Mouse (Mus musculus): ENCODE measurements around the gene Ccr7. TPM values are rescaled to one million over a fixed set of nuclear protein-coding genes. Genes with fewer than 3 reads are reported as not detected.

Ccr7 gene
- polyA plus RNA-seq, 1 experiment from 2014 or later: 0.40 TPM

DNA sequence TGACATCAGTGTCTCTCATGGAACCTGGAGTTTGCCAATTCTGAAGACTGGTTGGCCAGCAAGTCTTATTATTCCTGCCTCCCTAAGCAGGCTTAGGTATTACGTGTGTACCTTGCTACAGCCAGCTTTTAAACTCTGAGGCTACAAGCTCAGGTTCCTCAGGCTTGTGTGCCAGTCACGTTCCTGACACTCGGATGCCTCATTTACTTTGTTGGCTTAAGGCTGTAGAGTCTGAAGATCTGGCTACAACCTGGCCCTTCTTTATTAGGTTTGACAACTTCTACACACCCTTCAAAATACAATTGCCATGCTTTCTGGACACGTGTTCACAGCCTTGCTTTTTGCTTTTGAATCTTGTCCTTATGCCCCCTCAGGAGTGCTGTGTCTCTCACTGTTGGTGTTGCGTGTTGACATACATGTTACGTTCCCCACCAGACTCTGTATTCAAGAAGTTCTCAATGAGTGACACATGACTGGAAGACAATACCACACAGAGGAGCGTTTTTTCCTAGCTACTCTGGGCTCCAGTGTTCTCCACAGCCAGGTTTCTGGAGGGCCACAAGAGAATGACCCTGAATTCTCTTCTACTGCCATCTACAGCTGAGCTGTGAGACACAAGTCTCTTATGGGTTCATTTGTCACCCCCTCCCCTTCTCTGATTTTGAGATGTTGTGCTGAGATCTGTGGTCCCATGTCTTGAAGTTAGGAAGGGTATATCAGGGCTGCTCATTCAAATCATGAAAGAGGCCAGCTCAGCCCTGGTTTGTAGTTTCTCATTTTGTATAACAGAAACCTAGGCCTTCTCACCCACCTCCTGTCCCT, 2.3 kb downstream of the Ccr7 start:
- H3K9ac ChIP-seq (replicated peaks): no peak overlapping the region
- H3K27me3 ChIP-seq: 0 out of 2 replicates have a peak, but pooled peaks cover 9% of the 10 kb centered on the region
- H3K4me3 ChIP-seq (replicated peaks): no peak overlapping the region
- H3K36me3 ChIP-seq: no peaks in the 10 kb centered on the region
- H3K9me3 ChIP-seq: no peaks in the 10 kb centered on the region
- H3K27ac ChIP-seq: no peak overlapping the region
- 82% methylated on average over 7 of the region's 7 CpGs for WGBS
- no peak overlapping the region for H3K4me2 ChIP-seq
- H3K4me1 ChIP-seq (replicated peaks): peaks cover 33% of the 10 kb centered on the region
- no peak for ATAC-seq (ENCODE audit: insufficient number of reproducible peaks, insufficient read depth, low FRiP score, low TSS enrichment, low read depth)

DNA sequence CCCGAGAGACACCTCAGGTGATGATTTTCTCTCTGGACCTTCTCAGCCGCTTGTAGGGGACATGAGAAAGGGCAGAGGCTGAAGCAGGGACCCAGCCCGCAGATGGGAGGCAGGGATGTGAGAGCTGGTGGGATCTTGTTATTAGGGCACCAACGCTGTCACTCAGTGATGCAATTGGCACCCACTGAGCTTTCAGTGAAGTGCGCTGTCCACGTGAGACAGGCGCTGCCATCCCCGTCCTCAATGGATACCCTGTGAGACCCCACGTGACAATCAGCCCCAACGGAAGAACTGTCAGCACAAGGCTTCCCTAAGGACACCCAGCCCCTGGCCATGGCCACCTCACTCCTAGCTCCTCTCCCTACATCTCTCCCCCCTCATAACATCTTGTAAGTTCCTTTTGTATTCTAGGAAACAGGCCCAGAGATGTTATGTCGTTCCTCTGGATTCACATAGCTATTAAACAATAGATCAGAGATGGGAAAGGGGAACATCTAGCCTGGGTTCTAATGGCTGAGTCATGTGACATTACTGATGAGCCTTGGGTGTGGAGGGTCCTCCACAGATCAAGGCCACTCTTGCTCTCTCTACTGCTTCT, 3.4 kb downstream of the Ccr7 start:
- H3K4me1 ChIP-seq (replicated peaks): peaks cover 44% of the 10 kb centered on the region
- no peak for ATAC-seq (ENCODE audit: insufficient number of reproducible peaks, insufficient read depth, low FRiP score, low TSS enrichment, low read depth)
- no peak overlapping the region for H3K4me3 ChIP-seq (replicated peaks)
- no peak overlapping the region for H3K4me2 ChIP-seq
- H3K9ac ChIP-seq (replicated peaks): no peak overlapping the region
- H3K27me3 ChIP-seq: 0 out of 2 replicates have a peak, but pooled peaks cover 9% of the 10 kb centered on the region
- no peaks in the 10 kb centered on the region for H3K36me3 ChIP-seq
- no peaks in the 10 kb centered on the region for H3K9me3 ChIP-seq
- no peak overlapping the region for H3K27ac ChIP-seq
- 63% methylated on average over 11 of the region's 11 CpGs for WGBS

GRCm38 (mm10) chr11:99150889-99151288, 4.0 kb downstream of the Ccr7 start:
- Histone ChIP-seq H3K4me3 (replicated peaks) (no peak overlapping the region), H3K27ac (no peak overlapping the region), H3K36me3 (no peaks in the 10 kb centered on the region), H3K9ac (replicated peaks) (no peak overlapping the region), H3K9me3 (no peaks in the 10 kb centered on the region), H3K4me2 (no peak overlapping the region), H3K27me3 (0 out of 2 replicates have a peak, but pooled peaks cover 9% of the 10 kb centered on the region), H3K4me1 (replicated peaks) (peaks cover 44% of the 10 kb centered on the region)
- 51% methylated on average over 7 of the region's 7 CpGs for WGBS
- ATAC-seq (ENCODE audit: insufficient number of reproducible peaks, insufficient read depth, low FRiP score, low TSS enrichment, low read depth): no peak

DNA sequence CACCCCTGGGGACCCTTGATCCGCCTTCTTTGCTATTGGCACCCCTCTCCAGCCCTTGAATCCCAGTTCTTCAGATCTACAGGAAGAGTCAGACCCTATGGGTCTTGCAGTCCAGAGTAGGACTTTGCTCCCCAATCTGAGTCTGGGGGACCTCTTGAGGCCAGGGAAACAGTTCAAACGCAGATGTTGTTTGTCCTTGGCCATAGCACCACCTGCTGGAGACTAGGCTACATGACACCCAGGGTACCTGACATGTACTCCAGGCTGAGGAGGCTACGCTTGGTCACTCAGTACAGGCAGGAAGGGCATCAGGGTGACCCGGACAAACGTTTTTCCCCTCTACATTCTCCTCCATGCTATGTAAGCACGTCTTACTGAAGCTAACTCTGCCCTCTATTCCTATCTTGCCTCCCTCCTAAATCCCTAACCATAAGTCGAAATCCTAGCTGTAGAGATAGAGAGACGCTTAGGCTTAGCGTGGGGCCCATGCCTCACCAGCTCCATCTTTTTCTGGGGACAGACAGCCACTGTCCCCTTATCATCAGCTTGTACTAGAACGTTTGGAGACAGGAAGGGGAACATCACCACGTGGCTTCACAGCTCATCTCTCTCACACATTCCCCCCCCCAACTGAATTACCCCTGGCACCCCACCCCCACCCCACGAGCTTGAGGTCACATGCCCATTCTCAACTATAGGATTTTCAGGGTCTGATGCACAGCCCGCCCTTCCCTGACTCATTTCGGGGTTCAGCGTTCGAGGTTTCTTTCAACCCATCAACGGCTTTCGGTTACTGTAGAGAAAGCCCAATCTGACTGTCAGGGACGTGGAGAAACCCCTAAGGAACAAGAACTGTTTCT, 4.7 kb downstream of the Ccr7 start:
- Histone ChIP-seq H3K9me3 (no peaks in the 10 kb centered on the region), H3K36me3 (no peaks in the 10 kb centered on the region), H3K27ac (peak overlapping the region; percentile 98), H3K4me2 (peak overlapping the region; percentile 40), H3K4me1 (replicated peaks) (peaks cover 48% of the 10 kb centered on the region), H3K27me3 (0 out of 2 replicates have a peak, but pooled peaks cover 9% of the 10 kb centered on the region), H3K9ac (replicated peaks) (no peak overlapping the region), H3K4me3 (replicated peaks) (no peak overlapping the region)
- ATAC-seq (ENCODE audit: insufficient number of reproducible peaks, insufficient read depth, low FRiP score, low TSS enrichment, low read depth): peak; percentile 54
- WGBS: 49% methylated on average over 19 of the region's 19 CpGs

- H3K9ac ChIP-seq (replicated peaks): peak overlapping the region; percentile 24; the same call in 1 of the 2 replicates
- H3K36me3 ChIP-seq: no peaks in the 10 kb centered on the region
- peak overlapping the region; percentile 40 for H3K4me2 ChIP-seq
- peak; percentile 56 for ATAC-seq (ENCODE audit: insufficient number of reproducible peaks, insufficient read depth, low FRiP score, low TSS enrichment, low read depth)
- H3K27ac ChIP-seq: peak overlapping the region; percentile 98
- WGBS: 9% methylated on average over 15 of the region's 16 CpGs
- H3K4me3 ChIP-seq (replicated peaks): 0 out of 2 replicates have a peak overlapping the region, but pooled peaks have one; percentile 8
- 0 out of 2 replicates have a peak, but pooled peaks cover 9% of the 10 kb centered on the region for H3K27me3 ChIP-seq
- H3K4me1 ChIP-seq (replicated peaks): peaks cover 57% of the 10 kb centered on the region
- H3K9me3 ChIP-seq: no peaks in the 10 kb centered on the region
Observed at GRCm38 (mm10) chr11:99148896-99149703, 5.8 kb downstream of the Ccr7 start.

DNA sequence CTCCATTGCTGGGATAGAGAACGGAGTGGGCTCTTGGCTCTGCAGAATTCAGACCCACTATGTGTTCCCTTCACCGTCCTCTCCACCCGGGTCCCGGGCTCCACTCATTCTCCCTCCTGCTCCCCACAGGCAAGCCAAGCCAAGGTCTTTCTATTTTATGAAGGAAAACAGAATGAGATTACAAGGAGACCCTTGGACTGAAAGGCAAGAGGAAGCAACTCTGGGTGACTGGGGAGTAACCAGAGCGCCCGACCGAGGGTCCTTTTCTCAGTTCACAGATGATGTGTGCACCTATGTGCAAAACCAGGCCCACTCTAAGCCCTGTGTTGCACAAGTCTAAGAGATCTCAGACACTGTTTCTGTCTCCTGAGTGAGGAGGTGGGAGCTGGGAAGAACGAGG, 6.5 kb downstream of the Ccr7 start:
- peak overlapping the region; percentile 98 for H3K27ac ChIP-seq
- H3K9ac ChIP-seq (replicated peaks): peak overlapping the region; percentile 24
- ATAC-seq (ENCODE audit: insufficient number of reproducible peaks, insufficient read depth, low FRiP score, low TSS enrichment, low read depth): no peak
- H3K9me3 ChIP-seq: no peaks in the 10 kb centered on the region
- 0 out of 2 replicates have a peak overlapping the region, but pooled peaks have one; percentile 8 for H3K4me3 ChIP-seq (replicated peaks)
- H3K27me3 ChIP-seq: 0 out of 2 replicates have a peak, but pooled peaks cover 9% of the 10 kb centered on the region
- WGBS: 51% methylated on average over 8 of the region's 8 CpGs
- H3K4me1 ChIP-seq (replicated peaks): peaks cover 62% of the 10 kb centered on the region
- H3K36me3 ChIP-seq: no peaks in the 10 kb centered on the region
- peak overlapping the region; percentile 40 for H3K4me2 ChIP-seq

GRCm38 (mm10) chr11:99147920-99148289, 7.0 kb downstream of the Ccr7 start:
- Histone ChIP-seq H3K4me3 (replicated peaks) (no peak overlapping the region), H3K9ac (replicated peaks) (peak overlapping the region; percentile 32), H3K27me3 (0 out of 2 replicates have a peak, but pooled peaks cover 9% of the 10 kb centered on the region), H3K36me3 (no peaks in the 10 kb centered on the region), H3K4me1 (replicated peaks) (peaks cover 66% of the 10 kb centered on the region), H3K4me2 (peak overlapping the region; percentile 40), H3K9me3 (no peaks in the 10 kb centered on the region), H3K27ac (peak overlapping the region; percentile 98)
- 13% methylated on average over 4 of the region's 4 CpGs for WGBS
- peak; percentile 43 for ATAC-seq (ENCODE audit: insufficient number of reproducible peaks, insufficient read depth, low FRiP score, low TSS enrichment, low read depth)

DNA sequence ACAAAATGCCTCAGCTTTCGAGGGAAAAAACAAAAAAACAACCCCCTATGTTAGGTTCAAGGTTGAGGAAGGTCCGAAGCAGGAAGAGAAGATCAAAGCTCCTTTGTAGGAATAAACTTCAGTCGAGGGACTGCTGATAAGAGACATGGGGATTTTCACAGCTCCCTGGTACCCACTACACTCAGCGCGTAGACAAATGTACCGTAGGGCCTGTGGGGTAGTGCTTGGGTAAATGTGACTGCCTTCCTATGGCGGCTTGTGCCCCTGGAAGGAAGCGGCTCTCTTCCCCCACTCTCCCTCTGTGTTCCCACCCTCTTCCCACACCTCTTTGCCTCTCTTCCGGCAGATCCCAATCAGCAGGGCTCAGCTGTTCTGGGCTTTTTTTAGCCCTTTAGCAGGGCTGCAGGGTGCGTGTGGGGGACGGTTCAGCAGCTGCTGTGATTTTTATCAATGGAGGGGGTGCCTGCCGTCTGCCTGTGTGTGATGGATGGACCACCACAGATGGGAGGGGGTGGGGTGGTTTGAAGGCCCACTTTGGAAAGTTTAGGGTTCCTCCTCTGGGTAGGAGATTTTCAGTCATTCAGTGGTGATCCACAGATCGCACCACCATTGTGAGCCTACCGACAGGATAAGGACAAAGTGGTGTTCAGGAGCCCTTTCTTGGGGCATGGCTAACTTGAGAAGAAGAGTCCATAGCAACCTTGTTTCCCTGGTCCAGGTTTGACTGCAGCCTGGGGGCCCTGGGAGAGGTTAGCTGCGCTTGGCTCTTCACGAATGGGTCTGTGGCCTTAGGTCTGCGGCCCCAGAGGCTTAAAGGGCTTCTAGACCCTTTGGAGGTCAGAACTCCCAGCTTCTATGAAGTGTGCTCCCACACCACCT, 7.6 kb downstream of the Ccr7 start:
- Histone ChIP-seq H3K4me3 (replicated peaks) (no peak overlapping the region), H3K4me2 (peak overlapping the region; percentile 40), H3K27me3 (0 out of 2 replicates have a peak, but pooled peaks cover 9% of the 10 kb centered on the region), H3K36me3 (no peaks in the 10 kb centered on the region), H3K9me3 (no peaks in the 10 kb centered on the region), H3K27ac (peak overlapping the region; percentile 98), H3K9ac (replicated peaks) (peak overlapping the region; percentile 32; the same call in 1 of the 2 replicates), H3K4me1 (replicated peaks) (peaks cover 73% of the 10 kb centered on the region)
- 14% methylated on average over 17 of the region's 17 CpGs for WGBS
- peak; percentile 10; the same call in 1 of the 2 replicates for ATAC-seq (ENCODE audit: insufficient number of reproducible peaks, insufficient read depth, low FRiP score, low TSS enrichment, low read depth)

GRCm38 (mm10) chr11:99146558-99146957, 8.3 kb downstream of the Ccr7 start:
- no peak overlapping the region for H3K9ac ChIP-seq (replicated peaks)
- H3K4me1 ChIP-seq (replicated peaks): peaks cover 80% of the 10 kb centered on the region
- H3K4me2 ChIP-seq: no peak overlapping the region
- ATAC-seq (ENCODE audit: insufficient number of reproducible peaks, insufficient read depth, low FRiP score, low TSS enrichment, low read depth): no peak
- no peaks in the 10 kb centered on the region for H3K9me3 ChIP-seq
- peak overlapping the region; percentile 98 for H3K27ac ChIP-seq
- H3K4me3 ChIP-seq (replicated peaks): no peak overlapping the region
- 62% methylated on average over 6 of the region's 6 CpGs for WGBS
- no peaks in the 10 kb centered on the region for H3K36me3 ChIP-seq
- H3K27me3 ChIP-seq: 0 out of 2 replicates have a peak, but pooled peaks cover 6% of the 10 kb centered on the region
